Mouse (Mus musculus) retina, adult 2 months (tissue): ENCODE measurements around the gene Golga3.
A peak's percentile ranks its signal among the peaks of the same experiment; 100 is the strongest.

Source experiments
- DNase-seq: peaks from one replicate; pipeline ENCODE4 v3.0.0-alpha.2; 2012; ENCODE audit warnings: low read depth, low spot score

Gene Golga3

DNA sequence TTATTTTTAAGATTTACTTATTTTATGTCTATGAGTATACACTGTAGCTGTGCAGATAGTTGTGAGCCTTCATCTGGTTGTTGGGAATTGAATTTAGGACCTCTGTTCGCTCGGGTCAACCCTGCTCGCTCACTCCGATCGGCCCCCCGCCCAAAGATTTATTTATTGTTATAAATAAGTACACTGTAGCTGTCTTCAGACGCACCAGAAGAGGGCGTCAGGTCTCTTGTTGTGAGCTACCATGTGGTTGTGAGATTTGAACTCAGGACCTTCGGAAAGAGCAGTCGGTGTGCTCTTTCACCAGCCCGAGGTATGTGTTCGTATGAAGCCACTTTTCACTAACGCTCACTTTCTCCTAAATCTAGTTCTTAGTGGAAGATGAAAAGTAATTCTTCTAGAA is 55.1 kb downstream of the Golga3 start:
- no peak for DNase-seq

GRCm38 (mm10) chr5:110232346-110232745 is 55.8 kb downstream of the Golga3 start:
- no peak for DNase-seq

- DNase-seq, result no peak
Measured at GRCm38 (mm10) chr5:110244091-110244490, 67.6 kb downstream of the Golga3 start.

- DNase-seq, result no peak
Measured at GRCm38 (mm10) chr5:110266941-110267340, 90.4 kb downstream of the Golga3 start.

DNA sequence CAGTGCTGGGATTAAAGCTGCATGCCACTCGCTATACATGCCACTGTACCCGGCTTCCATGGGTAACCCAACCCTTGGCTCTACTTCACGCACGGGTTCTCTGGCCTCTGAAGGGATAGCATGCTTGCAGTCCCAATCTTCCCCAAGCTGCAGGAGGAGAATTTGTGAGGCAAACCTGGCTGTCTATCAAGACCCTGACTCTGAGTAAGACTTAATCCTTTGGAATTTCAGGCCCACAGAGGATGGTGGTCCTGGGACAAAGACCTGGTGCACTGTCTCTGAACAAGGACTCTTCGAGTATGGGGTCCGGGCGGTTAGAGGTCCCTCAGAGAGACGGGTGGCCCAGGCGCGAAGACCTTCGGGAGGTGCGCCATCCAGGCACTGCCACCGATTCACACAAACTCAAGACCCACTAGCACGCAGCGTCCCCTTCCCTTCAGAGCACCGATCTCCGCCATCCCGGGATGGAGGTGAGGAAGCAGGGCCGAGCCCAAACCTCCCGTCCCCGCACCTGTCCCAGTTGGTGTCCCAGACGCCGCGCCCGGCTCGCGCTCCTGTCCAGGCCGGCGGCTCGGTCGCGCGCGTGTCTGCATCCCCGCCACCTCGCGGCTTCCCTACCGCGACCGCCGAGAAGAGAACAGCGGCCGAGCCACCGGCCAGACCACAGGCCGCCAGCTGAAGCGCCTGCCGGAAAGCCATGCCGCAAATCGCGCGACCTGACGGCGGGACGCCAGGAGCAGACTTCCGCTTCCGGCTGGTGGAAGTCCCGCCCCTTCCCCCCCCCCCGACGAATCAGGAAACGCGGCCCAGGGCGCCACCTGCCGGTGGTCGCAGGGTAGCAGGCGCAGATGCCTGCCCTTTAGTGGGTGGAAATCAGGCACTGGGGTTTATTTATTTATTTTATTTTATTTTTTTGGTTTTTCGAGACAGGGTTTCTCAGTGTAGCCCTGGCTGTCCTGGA is 92.9 kb downstream of the Golga3 start, which contains the start of gene Pgam5:
Gene Pgam5 (minus strand): TSS at position 773 of the 961 bp plus-strand sequence.
- peak; percentile 78 for DNase-seq

DNA sequence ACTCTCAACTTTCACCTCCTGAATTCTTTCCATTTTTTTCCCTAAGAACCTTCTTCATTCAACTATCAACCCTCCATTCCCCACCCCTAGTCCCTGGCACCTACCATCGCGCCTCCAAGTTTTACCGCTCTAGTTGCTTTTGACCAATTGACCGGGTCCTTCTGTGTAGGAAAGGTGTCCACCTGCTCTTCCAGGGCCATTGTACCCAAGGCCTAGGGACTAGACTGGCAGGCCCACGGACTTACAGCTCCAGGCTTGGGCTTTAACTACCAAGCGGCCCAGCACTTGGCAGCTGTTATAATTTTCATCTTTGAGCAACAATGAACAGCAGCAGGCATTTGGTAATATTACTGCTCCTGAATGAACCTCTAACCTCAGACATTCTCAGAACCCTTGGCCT is 93.7 kb downstream of the Golga3 start:
- no peak for DNase-seq

- no peak for DNase-seq
Measured at GRCm38 (mm10) chr5:110274147-110274546, 97.6 kb downstream of the Golga3 start.

- DNase-seq, result no peak
Measured at GRCm38 (mm10) chr5:110274846-110275245, 98.3 kb downstream of the Golga3 start.
